Mouse (Mus musculus) thymus, postnatal 10 days (tissue): ENCODE data around the gene Hist1h3c.
"Not testable (repeated sequence)": the region's sequence is repeated elsewhere in the genome, so short reads cannot be mapped to it uniquely, and the experiment has no call there.

Source experiments
- DNase-seq, 2 experiments: peaks; one replicate each; pipeline ENCODE4 v3.0.0; 2021; ENCODE audit warnings: low spot score in 2 of 2

Gene Hist1h3c

GRCm38 (mm10) chr13:23745381-23746161, at the start of gene Hist1h3c:
Gene Hist1h3c, minus strand, starts transcription at chr13:23745602.
- peak; percentile 81 to 90 for DNase-seq

- DNase-seq = peak in 1 of 2 experiments; percentile 63
Measured at GRCm38 (mm10) chr13:23792520-23792919, 47.1 kb upstream of the Hist1h3c start.

- no peak for DNase-seq
Measured at GRCm38 (mm10) chr13:23779025-23779424, 33.6 kb upstream of the Hist1h3c start.

GRCm38 (mm10) chr13:23778339-23778738, 32.9 kb upstream of the Hist1h3c start:
- no peak for DNase-seq

- DNase-seq = no peak
Measured at GRCm38 (mm10) chr13:23772561-23773313, 27.3 kb upstream of the Hist1h3c start.

GRCm38 (mm10) chr13:23769613-23770012, 24.2 kb upstream of the Hist1h3c start, which contains the start of gene Trim38:
Gene Trim38, plus strand, starts transcription at chr13:23769913.
- not testable (repeated sequence) for DNase-seq

- DNase-seq = no peak
Measured at GRCm38 (mm10) chr13:23768834-23769397, 23.5 kb upstream of the Hist1h3c start.

- DNase-seq = no peak
Measured at GRCm38 (mm10) chr13:23766772-23767171, 21.4 kb upstream of the Hist1h3c start.

- DNase-seq = no peak
Measured at GRCm38 (mm10) chr13:23765172-23765513, 19.7 kb upstream of the Hist1h3c start.

- DNase-seq = no peak
Measured at GRCm38 (mm10) chr13:23764324-23765171, 19.1 kb upstream of the Hist1h3c start.

- DNase-seq = peak; percentile 89 to 92
Measured at GRCm38 (mm10) chr13:23763586-23764323, 18.4 kb upstream of the Hist1h3c start, which contains the start of gene Hist1h1a. Gene Hist1h1a, plus strand, starts transcription at chr13:23763666.

GRCm38 (mm10) chr13:23763242-23763585, 17.8 kb upstream of the Hist1h3c start:
- DNase-seq = no peak

GRCm38 (mm10) chr13:23761871-23762821, 16.7 kb upstream of the Hist1h3c start, which contains the start of gene Hist1h3a:
Gene Hist1h3a, minus strand, starts transcription at chr13:23762386.
- DNase-seq = peak; percentile 69 to 75

- peak; percentile 99 for DNase-seq
Measured at GRCm38 (mm10) chr13:23760972-23761864, 15.8 kb upstream of the Hist1h3c start, which contains the start of gene Hist1h4a. Gene Hist1h4a, minus strand, starts transcription at chr13:23761230.

- no peak for DNase-seq
Measured at GRCm38 (mm10) chr13:23760240-23760971, 15.0 kb upstream of the Hist1h3c start.

- peak in 1 of 2 experiments; percentile 54 for DNase-seq
Measured at GRCm38 (mm10) chr13:23759916-23760239, 14.5 kb upstream of the Hist1h3c start.

- DNase-seq = no peak
Measured at GRCm38 (mm10) chr13:23759251-23759771, 13.9 kb upstream of the Hist1h3c start.

- DNase-seq = no peak
Measured at GRCm38 (mm10) chr13:23757921-23758320, 12.5 kb upstream of the Hist1h3c start.
